Mouse (Mus musculus) stomach, postnatal 0 days (tissue): Measurements from ENCODE around the gene Slc7a9.

Experiments
- CTCF ChIP-seq: IDR thresholded peaks from 2 replicates; pipeline ENCODE4 v1.5.1; 2016; ENCODE audit warnings: antibody characterized with exemption, low read depth, mild to moderate bottlenecking, moderate library complexity
- EP300 ChIP-seq: optimal IDR thresholded peaks from 2 replicates; pipeline ENCODE3; 2016; ENCODE audit warnings: antibody characterized with exemption

GRCm38 (mm10) chr7:35416654-35416948 lies 32.0 kb upstream of the Slc7a9 start:
- TF ChIP-seq CTCF (no peak), EP300 (no peak)
